Mouse (Mus musculus): Measurements from ENCODE around the gene D630045J12Rik. TPM values are rescaled to one million over a fixed set of nuclear protein-coding genes. Genes with fewer than 3 reads are reported as not detected.

Gene D630045J12Rik
- total and polyA plus RNA-seq, 2 experiments from 2014 or later = 7.6 to 31.9 TPM

- ATAC-seq (no peak), DNase-seq (ENCODE audit: low spot score) (no peak)
- Histone ChIP-seq H3K4me3 (ENCODE audit: low read length) (no peak overlapping the region), H3K4me2 (ENCODE audit: low read depth, low read length) (no peak overlapping the region), H3K9me3 (ENCODE audit: low read length) (no peaks in the 10 kb centered on the region), H3K4me1 (ENCODE audit: insufficient read depth, low read length) (no peaks in the 10 kb centered on the region), H3K27me3 (ENCODE audit: insufficient read depth, low read length) (no peaks in the 10 kb centered on the region), H3K9ac (replicated peaks; ENCODE audit: low read length) (no peak overlapping the region), H3K36me3 (ENCODE audit: insufficient read depth, low read length) (peaks cover 2% of the 10 kb centered on the region; the same call in 1 of the 2 replicates), H3K27ac (no peak overlapping the region)
- no peak for TF ChIP-seq CTCF (IDR thresholded peaks at IDR 0.05; ENCODE audit: low read depth)
- WGBS = 87% methylated on average over 10 of the region's 10 CpGs
Measured at GRCm38 (mm10) chr6:38195306-38195705, 58.5 kb downstream of the D630045J12Rik start.

DNA sequence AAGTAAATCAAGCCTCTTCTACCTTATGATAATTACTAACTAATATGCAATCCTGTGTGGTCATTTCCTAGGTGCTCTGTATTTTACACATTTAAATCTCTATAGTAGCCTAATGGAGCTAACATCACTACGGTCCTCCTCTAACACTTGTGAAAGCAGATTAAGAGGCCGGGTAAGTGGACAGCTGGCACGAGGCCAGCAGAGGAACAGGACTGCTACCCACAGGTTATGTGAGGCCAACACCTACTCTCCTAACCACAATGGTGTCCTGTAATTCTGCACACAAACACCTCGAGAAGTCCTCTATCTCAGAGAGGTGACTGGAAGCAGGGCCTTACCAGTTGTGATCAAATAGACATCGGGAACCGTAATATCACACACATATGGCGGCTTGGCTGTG lies 59.8 kb downstream of the D630045J12Rik start:
- Histone ChIP-seq H3K9ac (replicated peaks; ENCODE audit: low read length) (no peak overlapping the region), H3K27me3 (ENCODE audit: insufficient read depth, low read length) (no peaks in the 10 kb centered on the region), H3K27ac (no peak overlapping the region), H3K4me1 (ENCODE audit: insufficient read depth, low read length) (no peaks in the 10 kb centered on the region), H3K4me3 (ENCODE audit: low read length) (no peak overlapping the region), H3K4me2 (ENCODE audit: low read depth, low read length) (no peak overlapping the region), H3K9me3 (ENCODE audit: low read length) (no peaks in the 10 kb centered on the region), H3K36me3 (ENCODE audit: insufficient read depth, low read length) (peaks cover 8% of the 10 kb centered on the region; the same call in 1 of the 2 replicates)
- ATAC-seq (no peak), DNase-seq (ENCODE audit: low spot score) (no peak)
- 84% methylated on average over 7 of the region's 7 CpGs for WGBS
- TF ChIP-seq CTCF (IDR thresholded peaks at IDR 0.05; ENCODE audit: low read depth) = no peak

- DNase-seq (ENCODE audit: low spot score) (no peak), ATAC-seq (no peak)
- Histone ChIP-seq H3K9ac (replicated peaks; ENCODE audit: low read length) (no peak overlapping the region), H3K27ac (no peak overlapping the region), H3K9me3 (ENCODE audit: low read length) (no peaks in the 10 kb centered on the region), H3K27me3 (ENCODE audit: insufficient read depth, low read length) (no peaks in the 10 kb centered on the region), H3K4me1 (ENCODE audit: insufficient read depth, low read length) (no peaks in the 10 kb centered on the region), H3K4me3 (ENCODE audit: low read length) (no peak overlapping the region), H3K4me2 (ENCODE audit: low read depth, low read length) (no peak overlapping the region), H3K36me3 (ENCODE audit: insufficient read depth, low read length) (peaks cover 13% of the 10 kb centered on the region)
- TF ChIP-seq CTCF (IDR thresholded peaks at IDR 0.05; ENCODE audit: low read depth) = no peak
- WGBS = 96% methylated on average over 7 of the region's 7 CpGs
Measured at GRCm38 (mm10) chr6:38192952-38193351, 60.9 kb downstream of the D630045J12Rik start.

DNA sequence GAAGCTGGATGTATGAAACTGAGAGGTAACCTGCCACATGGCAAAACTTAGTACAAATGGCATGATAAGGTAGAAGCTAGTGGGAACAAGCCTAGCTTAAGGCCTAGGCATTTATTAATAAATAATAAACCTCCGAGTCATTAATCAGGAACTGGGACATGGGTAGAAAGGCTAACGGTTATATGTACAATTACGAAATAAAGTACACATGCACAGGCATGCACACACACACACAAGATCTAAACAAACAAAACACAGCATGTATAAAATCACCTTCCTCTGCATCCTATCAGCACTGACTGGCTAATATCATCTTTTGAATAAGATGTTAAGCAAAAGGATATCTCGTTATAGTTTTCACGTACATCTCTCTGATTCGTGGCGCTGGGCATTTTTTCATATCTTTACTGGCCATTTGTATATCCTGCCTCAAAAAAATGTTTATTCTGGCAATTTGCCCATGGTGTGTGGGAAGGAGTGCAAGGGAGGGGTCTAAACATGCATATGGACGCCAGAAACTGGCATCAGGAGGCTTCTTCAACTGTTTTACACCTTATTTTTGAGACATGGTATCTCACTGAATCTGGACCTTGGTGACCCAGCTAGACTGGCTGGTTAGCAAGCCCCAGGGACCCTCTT lies 67.4 kb downstream of the D630045J12Rik start:
- H3K27ac ChIP-seq = no peak overlapping the region
- H3K9ac ChIP-seq (replicated peaks; ENCODE audit: low read length) = no peak overlapping the region
- no peak for TF ChIP-seq CTCF (IDR thresholded peaks at IDR 0.05; ENCODE audit: low read depth)
- H3K9me3 ChIP-seq (ENCODE audit: low read length) = no peaks in the 10 kb centered on the region
- H3K4me2 ChIP-seq (ENCODE audit: low read depth, low read length) = no peak overlapping the region
- 89% methylated on average over 8 of the region's 8 CpGs for WGBS
- no peak overlapping the region for H3K4me3 ChIP-seq (ENCODE audit: low read length)
- DNase-seq (ENCODE audit: low spot score) (no peak), ATAC-seq (no peak)
- no peaks in the 10 kb centered on the region for H3K4me1 ChIP-seq (ENCODE audit: insufficient read depth, low read length)
- H3K36me3 ChIP-seq (ENCODE audit: insufficient read depth, low read length) = peaks cover 25% of the 10 kb centered on the region
- H3K27me3 ChIP-seq (ENCODE audit: insufficient read depth, low read length) = no peaks in the 10 kb centered on the region

DNA sequence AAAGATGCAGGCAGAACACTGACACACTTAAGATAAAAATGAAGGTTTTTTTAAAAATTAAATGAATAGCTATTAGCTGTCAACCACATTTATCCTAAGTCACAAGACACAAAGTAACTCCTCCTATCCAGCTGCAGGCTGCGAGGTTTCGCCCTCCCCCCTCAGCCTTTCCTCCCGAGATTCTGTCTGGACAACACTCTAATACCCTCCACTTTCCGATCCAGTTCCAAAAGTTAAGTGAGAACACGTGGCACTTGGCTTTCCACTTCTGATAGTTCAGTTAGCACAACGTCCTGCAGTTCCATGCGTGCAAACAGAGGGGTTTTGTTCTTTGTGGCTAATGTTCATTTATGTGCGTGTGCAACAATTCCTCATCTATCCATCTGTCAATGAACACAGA lies 69.0 kb downstream of the D630045J12Rik start:
- WGBS = 51% methylated on average over 8 of the region's 8 CpGs
- DNase-seq (ENCODE audit: low spot score) = no peak
- no peaks in the 10 kb centered on the region for H3K9me3 ChIP-seq (ENCODE audit: low read length)
- no peaks in the 10 kb centered on the region for H3K27me3 ChIP-seq (ENCODE audit: insufficient read depth, low read length)
- no peak overlapping the region for H3K9ac ChIP-seq (replicated peaks; ENCODE audit: low read length)
- no peak overlapping the region for H3K4me2 ChIP-seq (ENCODE audit: low read depth, low read length)
- H3K36me3 ChIP-seq (ENCODE audit: insufficient read depth, low read length) = peaks cover 30% of the 10 kb centered on the region
- ATAC-seq = no peak
- no peaks in the 10 kb centered on the region for H3K4me1 ChIP-seq (ENCODE audit: insufficient read depth, low read length)
- H3K4me3 ChIP-seq (ENCODE audit: low read length) = no peak overlapping the region
- no peak for TF ChIP-seq CTCF (IDR thresholded peaks at IDR 0.05; ENCODE audit: low read depth)
- H3K27ac ChIP-seq = no peak overlapping the region

DNA sequence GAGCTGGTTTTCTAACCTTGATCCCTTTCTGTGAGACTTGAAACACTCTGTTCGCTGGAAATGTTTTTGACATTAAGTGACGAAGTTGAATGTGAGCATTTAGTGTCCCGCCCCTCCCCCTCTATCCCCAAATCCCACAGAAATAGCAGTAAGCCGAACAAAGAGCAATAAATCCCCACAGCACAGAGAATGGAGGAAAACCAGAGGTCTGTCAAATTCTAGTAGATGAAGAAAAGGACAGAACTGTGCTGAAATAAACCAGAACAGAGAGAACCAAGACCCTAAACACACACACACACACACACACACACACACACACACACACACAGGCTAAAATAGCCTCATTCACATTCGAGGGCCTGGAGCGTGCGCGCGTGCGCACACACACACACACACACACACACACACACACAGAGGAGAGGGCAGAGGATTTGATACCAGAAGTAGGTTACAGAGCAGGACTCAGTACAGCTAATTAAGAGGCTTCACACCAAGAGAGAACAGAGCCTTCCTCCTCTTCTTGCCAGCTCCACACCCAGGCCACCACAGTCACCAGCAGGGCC lies 72.0 kb downstream of the D630045J12Rik start:
- H3K9ac ChIP-seq (replicated peaks; ENCODE audit: low read length) = no peak overlapping the region
- no peaks in the 10 kb centered on the region for H3K9me3 ChIP-seq (ENCODE audit: low read length)
- H3K4me1 ChIP-seq (ENCODE audit: insufficient read depth, low read length) = no peaks in the 10 kb centered on the region
- 86% methylated on average over 10 of the region's 10 CpGs for WGBS
- H3K4me2 ChIP-seq (ENCODE audit: low read depth, low read length) = no peak overlapping the region
- peak; percentile 49; the same call in 1 of the 2 replicates for ATAC-seq
- no peaks in the 10 kb centered on the region for H3K27me3 ChIP-seq (ENCODE audit: insufficient read depth, low read length)
- H3K36me3 ChIP-seq (ENCODE audit: insufficient read depth, low read length) = peaks cover 40% of the 10 kb centered on the region
- TF ChIP-seq CTCF (IDR thresholded peaks at IDR 0.05; ENCODE audit: low read depth) = no peak
- no peak overlapping the region for H3K27ac ChIP-seq
- H3K4me3 ChIP-seq (ENCODE audit: low read length) = no peak overlapping the region
- DNase-seq (ENCODE audit: low spot score) = no peak

DNA sequence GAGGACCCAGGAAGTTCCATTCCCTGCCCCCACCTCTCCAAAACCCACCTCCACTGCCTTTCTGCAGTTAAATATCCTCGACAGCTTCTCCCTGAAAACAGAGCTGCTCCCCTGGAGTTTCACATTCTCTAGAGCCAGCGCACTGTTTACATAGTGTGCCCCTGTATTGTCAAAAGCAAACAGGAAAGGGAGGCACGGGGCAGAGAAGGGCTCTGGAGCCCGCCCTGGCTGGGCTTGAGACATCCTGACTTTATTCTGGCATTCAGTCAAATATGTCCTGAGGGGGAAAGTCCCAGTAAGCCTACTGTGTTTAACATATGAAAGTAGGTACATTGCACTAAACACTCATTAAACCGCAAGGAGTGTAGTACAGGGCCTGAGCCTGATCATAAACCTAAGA lies 73.1 kb downstream of the D630045J12Rik start:
- H3K27ac ChIP-seq = no peak overlapping the region
- no peak overlapping the region for H3K4me3 ChIP-seq (ENCODE audit: low read length)
- H3K9me3 ChIP-seq (ENCODE audit: low read length) = no peaks in the 10 kb centered on the region
- WGBS = 44% methylated on average over 5 of the region's 5 CpGs
- no peaks in the 10 kb centered on the region for H3K27me3 ChIP-seq (ENCODE audit: insufficient read depth, low read length)
- no peaks in the 10 kb centered on the region for H3K4me1 ChIP-seq (ENCODE audit: insufficient read depth, low read length)
- H3K36me3 ChIP-seq (ENCODE audit: insufficient read depth, low read length) = peaks cover 34% of the 10 kb centered on the region
- DNase-seq (ENCODE audit: low spot score) = no peak
- TF ChIP-seq CTCF (IDR thresholded peaks at IDR 0.05; ENCODE audit: low read depth) = no peak
- no peak overlapping the region for H3K4me2 ChIP-seq (ENCODE audit: low read depth, low read length)
- no peak overlapping the region for H3K9ac ChIP-seq (replicated peaks; ENCODE audit: low read length)
- ATAC-seq = no peak

Data from hindbrain, postnatal 0 days (tissue).